Mouse (Mus musculus): ENCODE data around the gene Ccnl1. TPM values are rescaled to one million over a fixed set of nuclear protein-coding genes. Genes with fewer than 3 reads are reported as not detected.

Gene Ccnl1
- total RNA-seq (2018; cell fraction: chromatin; rRNA removed): 1,000 to 10,000 TPM in 21 of 26 experiments, 100 to 1,000 TPM in 5; 862 to 4,016 (median 1,637) TPM
- total RNA-seq (2018; cell fraction: cytosol; rRNA removed): 100 to 1,000 TPM in 3 of 26 experiments, 10 to 100 TPM in 23; 25.5 to 128 (median 65.5) TPM
- total RNA-seq (2018; cell fraction: nucleus; rRNA removed): 1,000 to 10,000 TPM in 12 of 26 experiments, 100 to 1,000 TPM in 14; 362 to 2,858 (median 990) TPM
- 45.8 to 98.1 TPM (median 64.9 TPM) in 3 replicates for polyA plus RNA-seq (2018)

DNA sequence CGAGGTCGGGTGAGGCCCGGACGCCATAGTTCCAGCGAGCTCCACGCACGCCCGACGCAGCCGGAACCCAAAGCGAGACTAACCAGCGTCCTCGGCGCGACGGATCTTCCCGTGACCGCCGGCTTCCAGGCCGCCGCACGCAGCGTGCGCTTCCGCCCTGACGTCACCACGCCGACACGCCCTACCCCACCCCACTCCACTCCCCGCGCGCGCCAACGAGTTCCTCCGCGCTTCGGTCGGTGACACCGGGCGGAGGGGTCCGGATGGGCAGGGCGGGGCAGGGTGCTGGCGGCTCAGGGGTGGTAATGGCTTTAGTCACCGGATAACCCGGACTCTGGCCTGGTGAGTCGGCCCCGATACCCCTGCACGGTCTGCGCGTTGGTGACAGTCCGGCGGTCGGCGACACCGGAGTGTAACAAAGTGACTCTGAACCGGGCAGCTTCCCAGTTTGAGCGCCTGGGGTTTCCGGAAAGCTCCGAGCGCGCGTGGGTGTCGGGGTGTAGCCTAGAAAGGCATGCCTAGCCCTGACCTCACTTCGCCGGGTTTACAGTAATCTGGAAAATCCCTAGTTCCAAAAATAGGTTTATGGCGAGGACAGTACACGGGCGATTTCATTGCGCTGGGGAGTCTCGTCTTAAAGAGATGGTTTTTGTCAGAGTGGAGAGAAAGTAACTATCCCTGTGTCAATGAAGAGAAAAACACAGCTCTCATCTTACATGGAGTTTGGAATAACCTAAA, at the start of gene Ccnl1:
Gene Ccnl1, minus strand, starts transcription at position 148 of the 738 bp plus-strand sequence.
- peak within 1 kb of the TSS; percentile 87 for H3K27ac ChIP-seq
- under 1% methylated on average over 52 of the region's 70 CpGs for whole genome bisulfite sequencing (ENCODE audit: missing documents)
- H3K79me2 ChIP-seq (ENCODE audit: inconsistent target): peaks cover 46% of the 10 kb centered on the region
- peak within 1 kb of the TSS; percentile 71 for H3K4me3 ChIP-seq (ENCODE audit: inconsistent target)
- H3K36me3 ChIP-seq (ENCODE audit: inconsistent target): peaks cover 19% of the 10 kb centered on the region; the same call in 1 of the 2 replicates

DNA sequence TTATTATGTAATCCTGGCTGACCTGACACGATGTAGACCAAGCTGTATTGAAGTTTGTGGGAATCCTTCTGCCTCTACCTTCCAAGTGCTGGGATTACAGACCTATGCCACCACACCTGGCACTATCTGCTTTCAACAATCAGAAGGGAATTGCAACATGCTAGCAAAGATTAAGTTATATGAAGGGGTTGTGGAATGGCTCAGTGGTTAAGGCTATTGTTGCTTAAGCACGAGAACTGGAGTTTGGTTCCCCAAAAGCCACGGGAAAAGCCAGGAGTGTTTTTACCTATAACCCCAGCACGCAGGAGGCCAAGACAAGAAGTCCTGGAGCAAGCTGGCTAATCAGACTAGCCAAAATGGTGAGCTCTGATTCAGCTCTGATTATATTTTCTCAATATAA, 46.9 kb upstream of the Ccnl1 start:
- WGBS (ENCODE audit: missing documents): 41% methylated on average over 4 of the region's 4 CpGs
- no peaks in the 10 kb centered on the region for H3K79me2 ChIP-seq (ENCODE audit: inconsistent target)
- no peak overlapping the region for H3K4me3 ChIP-seq (ENCODE audit: inconsistent target)
- no peaks in the 10 kb centered on the region for H3K36me3 ChIP-seq (ENCODE audit: inconsistent target)
- H3K27ac ChIP-seq: no peak overlapping the region

DNA sequence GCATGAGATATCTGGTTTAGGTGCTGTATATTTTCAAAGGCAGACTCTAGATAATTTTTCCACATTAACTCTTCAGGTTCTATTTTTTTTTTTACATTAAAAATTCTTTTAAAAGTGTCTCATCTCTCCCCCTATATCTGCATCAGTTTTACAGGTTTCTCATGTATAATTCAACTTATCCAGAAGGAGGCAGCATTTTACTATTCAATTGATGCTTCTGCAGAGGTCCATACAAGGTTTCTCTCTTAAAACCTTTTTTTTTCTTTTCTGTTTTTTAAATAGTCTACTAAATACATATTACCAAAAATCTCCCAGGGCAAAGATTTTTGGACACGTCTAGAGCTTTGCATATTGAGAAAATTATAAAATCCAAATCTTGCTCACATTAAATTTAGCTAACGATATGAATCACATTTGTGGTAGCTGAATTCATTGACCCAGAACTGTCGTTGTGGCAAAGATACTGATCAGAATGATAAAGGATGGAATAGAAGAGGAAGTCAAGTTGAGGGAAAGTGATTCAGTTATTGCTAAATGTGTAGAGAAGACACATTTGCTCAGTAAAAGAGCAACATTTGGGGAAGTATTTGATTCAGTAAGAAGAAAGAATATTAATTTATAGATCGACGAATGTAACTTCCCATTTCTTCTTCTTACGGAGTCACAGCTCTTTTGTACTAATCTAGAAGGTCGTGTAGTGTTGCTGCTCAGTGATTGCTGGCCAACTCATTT, 46.3 kb upstream of the Ccnl1 start:
- Histone ChIP-seq H3K27ac (no peak overlapping the region), H3K4me3 (ENCODE audit: inconsistent target) (no peak overlapping the region), H3K79me2 (ENCODE audit: inconsistent target) (no peaks in the 10 kb centered on the region), H3K36me3 (ENCODE audit: inconsistent target) (no peaks in the 10 kb centered on the region)
- WGBS (ENCODE audit: missing documents): 4% methylated on average over 7 of the region's 7 CpGs

DNA sequence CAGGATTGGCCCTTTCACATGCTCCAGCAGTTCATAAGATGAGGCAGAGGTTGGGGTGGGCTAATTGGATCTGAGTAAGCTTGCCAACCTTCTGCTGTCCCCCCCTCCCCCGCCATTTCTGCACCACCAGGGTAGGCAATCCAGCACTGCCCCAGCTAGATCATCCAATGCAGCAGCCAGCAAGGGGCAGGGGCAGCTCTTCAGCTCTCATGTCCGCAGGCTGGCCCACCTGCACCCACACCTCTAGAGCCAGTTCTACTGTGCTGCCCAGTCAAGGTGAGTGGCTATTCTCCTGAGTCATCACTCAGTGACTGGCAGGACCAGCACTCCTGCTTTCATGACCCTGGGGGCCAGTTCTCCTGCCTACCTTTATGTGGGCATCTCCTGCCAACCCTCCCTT, 42.4 kb upstream of the Ccnl1 start:
- Histone ChIP-seq H3K27ac (no peak overlapping the region), H3K4me3 (ENCODE audit: inconsistent target) (no peak overlapping the region), H3K36me3 (ENCODE audit: inconsistent target) (no peaks in the 10 kb centered on the region), H3K79me2 (ENCODE audit: inconsistent target) (no peaks in the 10 kb centered on the region)
- WGBS (ENCODE audit: missing documents): 100% methylated on average over 2 of the region's 2 CpGs

DNA sequence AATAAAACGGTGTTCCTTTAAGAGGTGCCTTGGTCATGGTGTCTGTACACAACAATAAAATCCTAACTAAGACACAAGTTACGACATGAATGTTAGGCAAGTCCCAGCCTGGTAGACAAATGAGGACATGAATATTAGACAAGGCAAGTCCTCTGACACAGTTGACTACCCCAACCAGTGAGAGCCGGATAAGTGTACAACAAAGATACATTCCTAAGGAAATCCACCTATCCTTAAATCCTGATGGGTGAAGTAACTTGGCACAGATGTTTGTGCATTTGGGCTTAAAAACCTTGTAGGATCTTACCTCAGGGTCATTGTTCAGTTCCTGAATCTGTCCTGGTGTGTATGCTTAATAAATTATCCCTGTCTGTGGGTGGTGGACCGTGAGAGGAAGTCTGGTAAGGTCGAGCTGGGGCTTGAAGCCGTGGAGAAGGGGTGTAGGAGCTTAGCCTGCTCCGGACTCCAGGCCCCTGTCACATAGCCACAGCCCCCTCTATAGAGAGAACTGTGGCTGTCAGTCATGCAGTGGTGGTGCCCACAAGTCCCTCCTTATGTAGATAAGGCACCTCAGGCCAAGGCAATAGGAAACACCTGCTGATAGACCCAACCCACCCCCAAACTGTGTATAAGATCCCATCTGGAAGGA, 39.4 kb upstream of the Ccnl1 start:
- Histone ChIP-seq H3K27ac (no peak overlapping the region), H3K36me3 (ENCODE audit: inconsistent target) (no peaks in the 10 kb centered on the region), H3K4me3 (ENCODE audit: inconsistent target) (no peak overlapping the region), H3K79me2 (ENCODE audit: inconsistent target) (no peaks in the 10 kb centered on the region)
- 37% methylated on average over 7 of the region's 7 CpGs for WGBS (ENCODE audit: missing documents)

DNA sequence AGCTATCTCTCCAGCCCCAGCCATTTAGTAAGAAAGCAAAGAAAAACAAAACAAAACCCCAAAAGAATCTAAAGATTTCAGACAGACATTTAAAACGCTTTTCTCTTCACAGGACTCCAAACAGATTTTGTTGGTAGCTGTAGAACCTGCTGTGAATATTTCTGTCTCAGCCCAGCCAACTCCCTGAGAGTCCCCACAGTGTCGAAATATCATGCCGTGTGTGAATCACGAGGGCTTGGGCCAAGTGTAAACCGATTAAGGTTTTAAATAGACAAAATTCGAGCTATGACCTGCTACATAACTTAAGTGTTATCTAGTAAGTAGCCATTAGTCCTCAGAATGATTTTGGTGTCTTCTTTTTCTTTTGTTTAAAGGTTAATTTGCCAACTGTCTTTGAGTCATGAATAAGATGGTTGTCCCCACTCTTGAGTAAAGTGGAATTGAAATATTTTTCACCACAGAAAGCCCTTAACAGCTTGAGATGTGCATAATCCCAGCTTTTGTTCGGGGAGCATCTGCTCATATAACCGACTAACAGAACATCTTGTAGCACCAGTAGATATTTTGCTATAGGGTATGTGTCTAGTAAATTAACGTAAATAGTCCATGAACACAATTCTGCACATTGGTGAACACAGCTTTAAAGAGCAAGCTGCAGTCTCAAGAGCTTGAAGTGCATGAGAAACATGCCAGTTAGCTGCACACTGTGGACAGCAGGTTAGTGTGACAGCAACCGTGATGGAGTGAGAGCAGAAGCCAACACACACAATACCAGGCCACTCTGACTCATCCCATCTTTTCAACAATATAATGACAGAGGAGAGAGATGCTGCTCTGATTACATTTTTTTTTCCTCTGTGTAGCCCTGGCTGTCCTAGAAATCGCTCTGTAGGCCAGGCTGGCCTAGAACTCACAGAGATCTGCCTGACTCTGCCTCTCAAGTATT, 34.6 kb upstream of the Ccnl1 start:
- Histone ChIP-seq H3K36me3 (ENCODE audit: inconsistent target) (no peaks in the 10 kb centered on the region), H3K4me3 (ENCODE audit: inconsistent target) (no peak overlapping the region), H3K27ac (no peak overlapping the region), H3K79me2 (ENCODE audit: inconsistent target) (no peaks in the 10 kb centered on the region)
- WGBS (ENCODE audit: missing documents): 85% methylated on average over 11 of the region's 11 CpGs

DNA sequence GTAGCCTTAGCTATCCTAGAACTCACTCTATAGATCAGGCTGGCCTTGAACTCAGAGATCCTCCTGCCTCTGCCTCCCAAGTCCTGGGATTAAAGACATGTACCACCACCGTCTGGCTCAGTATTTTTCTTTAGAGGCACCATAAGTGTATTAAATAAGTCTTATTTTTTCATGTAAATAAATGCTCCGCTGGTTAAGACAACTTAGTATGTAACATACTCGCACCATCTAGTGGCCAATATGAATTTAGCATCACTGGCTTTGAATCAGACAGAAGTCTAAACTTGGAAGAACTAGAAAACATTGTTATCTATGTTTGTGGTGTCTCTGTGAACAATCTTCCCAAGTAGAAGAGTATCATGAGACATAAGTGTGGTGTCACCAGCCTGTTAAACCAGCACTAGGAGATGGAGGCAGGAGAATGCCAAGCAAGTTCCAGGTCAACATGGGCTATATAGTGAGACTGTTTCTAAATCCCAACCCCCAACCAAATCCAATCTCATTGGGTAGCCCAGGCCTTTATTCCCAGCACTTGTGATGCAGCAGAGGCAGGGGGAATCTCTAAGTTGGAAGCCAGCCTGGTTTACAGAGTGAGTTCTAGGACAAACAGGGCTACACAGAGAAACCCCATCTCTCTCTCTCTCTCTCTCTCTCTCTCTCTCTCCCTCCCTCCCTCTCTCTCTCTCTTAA, 33.1 kb upstream of the Ccnl1 start:
- 0% methylated on average over 3 of the region's 3 CpGs for WGBS (ENCODE audit: missing documents)
- Histone ChIP-seq H3K27ac (no peak overlapping the region), H3K79me2 (ENCODE audit: inconsistent target) (no peaks in the 10 kb centered on the region), H3K36me3 (ENCODE audit: inconsistent target) (no peaks in the 10 kb centered on the region), H3K4me3 (ENCODE audit: inconsistent target) (no peak overlapping the region; the same call in 1 of the 2 replicates)

DNA sequence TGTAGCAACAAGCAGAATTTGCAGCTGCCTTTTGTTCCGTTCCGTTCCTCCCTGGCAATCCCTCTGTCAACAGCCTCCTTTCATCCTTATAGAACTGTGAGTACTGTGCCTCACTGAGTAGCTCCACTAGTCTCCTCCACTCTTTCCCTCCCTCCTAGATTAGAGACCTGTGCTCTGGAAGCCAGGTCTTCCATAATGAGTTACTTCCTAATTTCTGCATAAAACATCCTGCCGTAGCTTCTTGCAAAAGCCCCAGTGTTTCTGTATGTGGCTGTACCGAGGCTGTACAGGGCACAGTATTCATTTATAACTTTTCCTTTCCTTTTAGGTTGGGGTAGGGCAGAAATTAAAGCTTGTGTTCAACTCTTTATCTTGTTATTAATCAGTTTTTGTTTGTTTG, 32.5 kb upstream of the Ccnl1 start:
- 53% methylated on average over 4 of the region's 4 CpGs for WGBS (ENCODE audit: missing documents)
- Histone ChIP-seq H3K4me3 (ENCODE audit: inconsistent target) (no peak overlapping the region; the same call in 1 of the 2 replicates), H3K36me3 (ENCODE audit: inconsistent target) (no peaks in the 10 kb centered on the region), H3K27ac (no peak overlapping the region), H3K79me2 (ENCODE audit: inconsistent target) (no peaks in the 10 kb centered on the region)

DNA sequence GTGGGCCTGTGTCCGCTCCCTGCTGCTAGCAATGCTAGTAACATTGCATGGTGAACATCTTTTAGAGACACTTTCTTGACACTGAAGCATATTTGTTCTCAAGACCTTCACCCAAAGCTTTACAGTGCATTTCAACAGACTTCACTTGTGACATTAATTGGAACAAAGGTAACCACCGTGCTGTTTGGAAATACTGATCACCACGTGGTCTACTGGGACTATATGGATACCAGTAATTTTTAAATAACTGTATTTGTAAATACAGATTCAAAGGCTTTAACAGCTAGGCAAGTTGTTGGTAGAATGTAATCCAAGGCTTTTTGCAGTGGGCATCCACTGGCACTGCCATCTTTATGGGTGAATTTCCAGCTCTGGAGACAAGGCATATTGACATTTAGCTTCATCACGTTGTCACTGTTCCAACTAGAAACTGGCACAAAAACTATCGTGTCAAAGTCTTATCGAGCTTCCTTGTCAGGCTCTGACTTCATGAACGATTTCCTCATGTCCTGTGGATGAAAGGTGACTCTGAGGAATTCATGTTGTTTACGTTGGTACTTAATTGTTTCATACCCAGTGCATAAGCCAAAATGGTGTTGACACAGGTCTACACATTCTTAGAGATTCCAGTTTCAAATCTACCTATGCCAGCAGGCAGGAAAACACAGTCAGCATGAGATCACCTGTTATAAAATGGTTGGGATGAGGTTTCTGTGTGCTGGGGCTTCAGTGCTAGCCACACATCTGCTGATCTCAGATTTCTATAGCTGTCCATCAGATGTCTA, 30.9 kb upstream of the Ccnl1 start:
- Histone ChIP-seq H3K36me3 (ENCODE audit: inconsistent target) (no peaks in the 10 kb centered on the region), H3K79me2 (ENCODE audit: inconsistent target) (no peaks in the 10 kb centered on the region), H3K27ac (no peak overlapping the region), H3K4me3 (ENCODE audit: inconsistent target) (no peak overlapping the region)
- 82% methylated on average over 8 of the region's 8 CpGs for WGBS (ENCODE audit: missing documents)

DNA sequence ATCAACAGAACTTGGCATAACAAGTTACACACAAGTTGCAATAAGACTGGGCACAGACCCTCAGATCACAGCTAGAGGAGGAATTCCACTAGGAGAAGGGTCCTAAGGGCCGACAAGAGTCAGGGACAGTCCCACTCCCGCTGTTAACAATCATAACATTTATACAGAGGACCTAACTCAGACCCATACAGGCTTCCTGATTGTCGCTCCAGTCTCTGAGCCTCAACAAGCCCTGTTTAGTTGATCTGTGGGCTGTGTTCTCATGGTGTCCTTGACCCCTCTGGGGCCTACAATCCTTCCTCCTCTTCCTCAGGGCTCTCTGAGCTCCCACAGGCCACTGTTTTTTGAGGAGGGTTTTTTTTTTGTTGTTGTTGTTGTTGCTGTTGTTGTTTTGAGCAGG, 18.2 kb upstream of the Ccnl1 start:
- WGBS (ENCODE audit: missing documents): 97% methylated on average over 3 of the region's 3 CpGs
- H3K4me3 ChIP-seq (ENCODE audit: inconsistent target): no peak overlapping the region
- H3K79me2 ChIP-seq (ENCODE audit: inconsistent target): no peaks in the 10 kb centered on the region
- no peaks in the 10 kb centered on the region for H3K36me3 ChIP-seq (ENCODE audit: inconsistent target)
- H3K27ac ChIP-seq: 0 out of 2 replicates have a peak overlapping the region, but pooled peaks have one; percentile 10

DNA sequence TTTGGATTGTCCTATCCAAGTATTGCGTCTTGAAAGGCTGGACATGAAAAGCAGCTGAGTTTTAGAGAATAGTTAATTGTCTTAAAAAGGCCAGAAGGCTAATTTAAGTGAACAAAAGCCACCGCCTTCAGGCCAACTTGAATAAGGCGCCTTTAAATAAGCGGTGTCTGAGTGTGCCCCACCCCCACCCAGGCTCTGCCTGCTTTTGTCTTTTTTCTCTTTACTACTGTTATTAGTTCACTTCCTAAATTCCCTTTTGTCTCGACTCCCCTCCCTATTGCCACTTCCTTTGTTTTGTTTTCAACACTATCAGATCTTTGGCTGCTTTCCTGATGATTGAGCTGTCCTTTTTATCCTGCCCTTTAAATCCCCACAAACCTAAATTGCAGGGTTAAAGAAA, 17.3 kb upstream of the Ccnl1 start:
- Histone ChIP-seq H3K27ac (peak overlapping the region; percentile 89), H3K36me3 (ENCODE audit: inconsistent target) (no peaks in the 10 kb centered on the region), H3K79me2 (ENCODE audit: inconsistent target) (no peaks in the 10 kb centered on the region), H3K4me3 (ENCODE audit: inconsistent target) (peak overlapping the region; percentile 54)
- WGBS (ENCODE audit: missing documents): 2% methylated on average over 5 of the region's 5 CpGs

DNA sequence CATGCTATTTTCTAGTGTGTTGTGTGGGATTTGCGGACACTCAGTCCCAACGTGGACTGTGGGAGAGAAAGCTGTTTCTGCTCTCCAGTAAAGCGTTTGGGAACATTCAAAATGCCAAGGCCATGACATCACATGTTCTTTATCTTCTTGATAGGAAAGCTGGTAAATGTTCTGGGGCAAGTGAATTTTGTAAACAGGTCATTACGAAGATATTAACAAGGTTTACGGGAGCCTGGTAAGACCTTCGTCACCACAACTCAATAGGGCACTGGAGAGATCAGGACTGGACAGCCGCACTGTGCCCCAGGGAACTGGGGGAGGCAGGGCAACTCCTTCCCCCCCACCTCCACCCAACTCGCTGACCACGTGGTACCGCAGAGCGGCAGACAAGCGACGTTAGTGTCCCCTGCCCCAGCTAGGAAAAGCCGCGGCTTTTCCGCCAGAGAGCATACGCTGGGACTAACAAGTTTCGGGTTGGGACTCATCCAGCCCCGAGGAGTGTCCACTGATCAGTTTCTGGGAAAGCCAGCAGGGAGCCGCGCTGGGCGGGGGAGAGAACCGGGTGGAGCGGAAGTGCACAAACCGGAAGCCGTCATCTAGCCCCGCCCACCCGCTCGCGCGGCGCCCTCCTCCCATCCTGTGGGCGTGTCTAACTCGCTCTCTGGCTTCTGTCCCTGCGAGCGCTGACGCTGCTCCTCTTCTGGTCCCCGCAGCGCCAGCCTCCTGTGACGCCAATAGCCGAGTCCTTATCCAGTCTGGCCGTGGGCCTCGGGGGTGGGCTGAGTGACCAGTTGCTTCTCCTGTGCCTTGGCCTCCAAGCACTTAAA, 16.4 kb upstream of the Ccnl1 start:
- Histone ChIP-seq H3K36me3 (ENCODE audit: inconsistent target) (no peaks in the 10 kb centered on the region), H3K79me2 (ENCODE audit: inconsistent target) (no peaks in the 10 kb centered on the region), H3K27ac (peak overlapping the region; percentile 89), H3K4me3 (ENCODE audit: inconsistent target) (peak overlapping the region; percentile 54)
- WGBS (ENCODE audit: missing documents): 2% methylated on average over 43 of the region's 43 CpGs
